Mouse (Mus musculus): ENCODE results near the gene Ano2.

Ano2 gene

GRCm38 (mm10) chr6:126053136-126053535 lies 362.9 kb downstream of the Ano2 start:
- no peak for DNase-seq (ENCODE audit: low spot score)

GRCm38 (mm10) chr6:126057706-126058105 lies 367.5 kb downstream of the Ano2 start:
- DNase-seq (ENCODE audit: low spot score): no peak

GRCm38 (mm10) chr6:126080531-126080930 lies 390.3 kb downstream of the Ano2 start:
- DNase-seq (ENCODE audit: low spot score): no peak

- DNase-seq (ENCODE audit: low spot score): no peak
These were observed 396.2 kb downstream of the Ano2 start for GRCm38 (mm10) chr6:126086321-126086950.

GRCm38 (mm10) chr6:126088489-126089265 lies 398.5 kb downstream of the Ano2 start:
- DNase-seq (ENCODE audit: low spot score): no peak
